Mouse (Mus musculus): ENCODE data around the gene Nudt15. TPM values are rescaled to one million over a fixed set of nuclear protein-coding genes. Genes with fewer than 3 reads are reported as not detected.

Gene Nudt15
- polyA plus RNA-seq, 1 experiment = 1.7 TPM

DNA sequence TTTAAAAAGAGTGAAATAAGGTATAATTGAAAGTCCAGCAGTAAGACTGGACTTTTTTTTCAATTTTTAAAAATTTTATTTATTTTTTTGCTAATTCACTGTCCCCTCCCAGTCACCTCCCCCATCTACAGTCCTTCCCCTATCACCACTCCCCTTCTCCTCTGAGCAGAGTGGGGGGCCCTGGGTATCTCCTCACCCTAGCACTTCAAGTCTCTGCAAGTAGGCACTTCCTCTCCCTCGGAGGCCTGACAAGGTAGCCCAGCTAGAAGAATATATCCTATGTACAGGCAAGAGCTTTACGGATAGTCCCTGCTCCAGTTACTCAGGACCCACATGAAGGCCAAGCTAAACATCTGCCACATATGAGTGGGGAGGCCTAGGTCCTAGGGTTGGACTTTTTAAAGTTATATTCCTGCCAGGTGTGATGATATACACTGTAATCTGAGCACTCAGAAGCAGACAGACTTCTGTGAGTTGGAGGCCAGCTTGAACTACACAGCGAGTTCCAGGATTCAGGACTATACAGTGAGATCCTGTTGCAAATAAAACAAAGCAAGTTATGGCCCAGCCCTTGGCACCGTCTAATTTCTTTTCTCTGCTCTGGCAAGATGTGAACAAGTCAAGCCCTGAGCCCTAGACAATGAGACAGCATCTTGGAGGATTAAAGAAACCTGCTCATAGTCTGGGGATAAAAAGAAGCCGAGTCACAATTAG, 64.4 kb downstream of the Nudt15 start:
- TF ChIP-seq POLR2A (IDR thresholded peaks at IDR 0.05; ENCODE audit: control insufficient read depth, low read depth, low read length) (no peak), CTCF (IDR thresholded peaks at IDR 0.05; ENCODE audit: control insufficient read depth, insufficient read depth, insufficient replicate concordance, low read depth, low read length) (no peak)
- Histone ChIP-seq H3K27me3 (ENCODE audit: control insufficient read depth, insufficient read depth, low read length) (no peaks in the 10 kb centered on the region), H3K4me3 (ENCODE audit: control insufficient read depth, low read depth, low read length) (no peak overlapping the region), H3K4me1 (ENCODE audit: control insufficient read depth, insufficient read depth, low read length) (no peaks in the 10 kb centered on the region), H3K36me3 (ENCODE audit: control insufficient read depth, insufficient read depth, low read length) (no peaks in the 10 kb centered on the region), H3K27ac (ENCODE audit: control insufficient read depth, insufficient read depth, low read depth, low read length) (no peak overlapping the region)

DNA sequence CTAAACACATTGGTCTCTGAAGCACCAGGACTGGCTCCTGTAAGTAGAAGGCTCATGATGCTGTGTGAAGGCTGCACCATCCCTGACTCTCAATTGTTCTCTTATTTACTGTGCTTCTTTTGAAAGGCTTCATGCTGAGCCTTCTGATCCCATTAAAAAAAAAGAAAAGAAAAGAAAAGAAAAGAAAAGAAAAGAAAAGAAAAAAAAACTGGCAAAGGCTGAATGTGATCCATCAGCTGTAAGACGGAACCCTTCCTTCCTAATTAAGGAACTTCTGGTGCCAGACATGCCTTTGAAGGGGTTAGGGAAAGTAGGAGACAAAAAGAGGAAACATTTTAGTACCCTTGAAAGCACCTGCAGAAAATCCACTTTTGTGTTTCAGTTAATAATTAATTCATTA, 68.3 kb downstream of the Nudt15 start:
- TF ChIP-seq CTCF (IDR thresholded peaks at IDR 0.05; ENCODE audit: control insufficient read depth, insufficient read depth, insufficient replicate concordance, low read depth, low read length) (no peak), POLR2A (IDR thresholded peaks at IDR 0.05; ENCODE audit: control insufficient read depth, low read depth, low read length) (no peak)
- Histone ChIP-seq H3K27me3 (ENCODE audit: control insufficient read depth, insufficient read depth, low read length) (no peaks in the 10 kb centered on the region), H3K4me3 (ENCODE audit: control insufficient read depth, low read depth, low read length) (no peak overlapping the region), H3K27ac (ENCODE audit: control insufficient read depth, insufficient read depth, low read depth, low read length) (no peak overlapping the region), H3K4me1 (ENCODE audit: control insufficient read depth, insufficient read depth, low read length) (no peaks in the 10 kb centered on the region), H3K36me3 (ENCODE audit: control insufficient read depth, insufficient read depth, low read length) (no peaks in the 10 kb centered on the region)

DNA sequence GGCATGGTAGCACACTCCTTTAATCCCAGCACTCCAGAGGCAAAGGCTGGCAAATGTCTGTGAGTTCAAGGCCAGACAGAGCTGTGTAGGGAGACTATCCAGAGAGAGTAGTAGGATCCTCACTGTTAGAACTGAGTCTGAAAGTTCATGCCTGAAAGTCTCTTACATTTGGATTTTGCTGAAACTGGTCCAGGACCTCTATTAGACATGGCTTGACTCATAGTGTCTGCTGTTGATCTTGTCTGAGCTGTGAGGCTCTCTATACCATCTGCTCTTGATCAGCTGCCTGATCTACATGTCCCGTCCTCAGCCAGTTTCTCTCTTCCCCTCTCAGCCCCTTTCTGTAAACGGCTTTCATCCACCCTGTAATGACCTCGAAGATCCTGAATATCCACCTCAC, 69.7 kb downstream of the Nudt15 start:
- H3K4me1 ChIP-seq (ENCODE audit: control insufficient read depth, insufficient read depth, low read length) = no peaks in the 10 kb centered on the region
- no peaks in the 10 kb centered on the region for H3K36me3 ChIP-seq (ENCODE audit: control insufficient read depth, insufficient read depth, low read length)
- H3K27ac ChIP-seq (ENCODE audit: control insufficient read depth, insufficient read depth, low read depth, low read length) = no peak overlapping the region

DNA sequence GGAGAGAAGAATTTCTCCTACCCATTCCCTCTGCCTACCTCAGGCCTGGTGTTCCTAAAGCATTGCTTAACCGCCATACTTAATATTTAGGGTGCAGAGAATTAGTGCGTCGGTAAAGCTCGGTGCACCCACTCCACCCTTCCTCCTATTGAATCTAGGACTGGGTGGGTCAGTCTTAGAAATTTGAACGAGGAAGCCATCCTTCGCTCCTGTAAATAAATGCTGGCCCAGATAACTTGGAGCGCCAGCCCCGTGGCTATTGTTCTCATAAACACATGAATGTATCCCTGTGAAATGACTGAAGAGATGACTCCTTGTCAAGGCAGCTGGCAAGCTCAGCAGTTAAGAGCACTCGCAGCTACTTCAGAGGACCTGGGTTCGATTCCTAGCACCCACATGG, 71.0 kb downstream of the Nudt15 start:
- no peaks in the 10 kb centered on the region for H3K36me3 ChIP-seq (ENCODE audit: control insufficient read depth, insufficient read depth, low read length)
- no peaks in the 10 kb centered on the region for H3K4me1 ChIP-seq (ENCODE audit: control insufficient read depth, insufficient read depth, low read length)
- no peak overlapping the region for H3K27ac ChIP-seq (ENCODE audit: control insufficient read depth, insufficient read depth, low read depth, low read length)

More for the DNA sequence above, 69.7 kb downstream of the Nudt15 start:
- no peaks in the 10 kb centered on the region for H3K27me3 ChIP-seq (ENCODE audit: control insufficient read depth, insufficient read depth, low read length)
- TF ChIP-seq CTCF (IDR thresholded peaks at IDR 0.05; ENCODE audit: control insufficient read depth, insufficient read depth, insufficient replicate concordance, low read depth, low read length) (no peak), POLR2A (IDR thresholded peaks at IDR 0.05; ENCODE audit: control insufficient read depth, low read depth, low read length) (no peak)
- H3K4me3 ChIP-seq (ENCODE audit: control insufficient read depth, low read depth, low read length) = no peak overlapping the region

DNA sequence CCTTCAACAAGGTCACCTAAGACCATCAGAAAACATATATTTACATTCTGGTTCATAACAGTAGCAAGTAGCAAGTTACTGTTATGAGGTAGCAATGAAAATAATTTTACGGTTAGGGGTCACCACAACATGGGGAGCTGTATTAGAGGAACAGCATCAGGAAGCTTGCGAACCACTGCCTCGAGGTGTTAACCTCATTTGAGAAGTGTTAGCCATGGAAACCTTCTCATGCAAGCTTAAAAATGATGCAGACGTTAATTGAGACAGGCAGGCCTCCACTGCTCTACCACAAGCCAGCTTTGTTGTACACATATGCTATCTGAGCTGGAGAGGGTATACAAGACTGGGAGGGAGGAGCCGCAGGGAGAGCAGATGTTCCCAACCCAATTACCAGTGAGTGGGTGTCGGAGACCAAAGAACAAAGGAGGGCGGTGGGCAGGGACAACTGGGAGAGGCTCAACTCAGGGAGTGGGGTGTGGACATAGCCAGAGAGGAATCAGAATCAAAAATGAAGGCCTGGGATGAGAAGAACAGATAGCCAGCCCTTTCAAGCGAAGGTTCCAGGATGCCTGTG, 71.6 kb downstream of the Nudt15 start:
- H3K27ac ChIP-seq (ENCODE audit: control insufficient read depth, insufficient read depth, low read depth, low read length) = no peak overlapping the region
- TF ChIP-seq POLR2A (IDR thresholded peaks at IDR 0.05; ENCODE audit: control insufficient read depth, low read depth, low read length) (no peak), CTCF (IDR thresholded peaks at IDR 0.05; ENCODE audit: control insufficient read depth, insufficient read depth, insufficient replicate concordance, low read depth, low read length) (no peak)
- no peaks in the 10 kb centered on the region for H3K4me1 ChIP-seq (ENCODE audit: control insufficient read depth, insufficient read depth, low read length)
- H3K36me3 ChIP-seq (ENCODE audit: control insufficient read depth, insufficient read depth, low read length) = no peaks in the 10 kb centered on the region
- no peaks in the 10 kb centered on the region for H3K27me3 ChIP-seq (ENCODE audit: control insufficient read depth, insufficient read depth, low read length)
- no peak overlapping the region for H3K4me3 ChIP-seq (ENCODE audit: control insufficient read depth, low read depth, low read length)

More for the DNA sequence above, 71.0 kb downstream of the Nudt15 start:
- H3K27me3 ChIP-seq (ENCODE audit: control insufficient read depth, insufficient read depth, low read length) = no peaks in the 10 kb centered on the region
- no peak for TF ChIP-seq CTCF (IDR thresholded peaks at IDR 0.05; ENCODE audit: control insufficient read depth, insufficient read depth, insufficient replicate concordance, low read depth, low read length)
- TF ChIP-seq POLR2A (IDR thresholded peaks at IDR 0.05; ENCODE audit: control insufficient read depth, low read depth, low read length) = no peak
- no peak overlapping the region for H3K4me3 ChIP-seq (ENCODE audit: control insufficient read depth, low read depth, low read length)

DNA sequence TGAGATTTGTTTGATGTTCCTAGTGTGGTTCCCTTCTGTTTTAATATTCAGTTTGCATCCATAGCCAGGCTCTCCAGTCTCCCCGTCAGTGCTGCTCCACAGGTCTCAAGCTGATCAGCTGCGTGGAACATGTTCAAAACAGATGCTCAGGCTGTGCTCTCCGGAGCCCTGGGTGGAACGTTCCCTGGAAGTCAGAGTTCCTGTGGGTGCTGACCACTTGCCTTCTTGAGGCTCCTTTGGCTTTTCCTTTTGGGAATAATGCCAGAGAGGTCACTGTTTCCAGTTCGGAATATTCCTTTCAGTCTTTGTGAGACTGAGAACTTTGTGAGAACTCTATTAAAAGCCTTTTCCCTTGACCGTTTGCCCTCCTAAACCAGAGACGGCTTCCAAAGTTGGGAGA, 72.5 kb downstream of the Nudt15 start:
- no peak overlapping the region for H3K27ac ChIP-seq (ENCODE audit: control insufficient read depth, insufficient read depth, low read depth, low read length)
- H3K36me3 ChIP-seq (ENCODE audit: control insufficient read depth, insufficient read depth, low read length) = no peaks in the 10 kb centered on the region

DNA sequence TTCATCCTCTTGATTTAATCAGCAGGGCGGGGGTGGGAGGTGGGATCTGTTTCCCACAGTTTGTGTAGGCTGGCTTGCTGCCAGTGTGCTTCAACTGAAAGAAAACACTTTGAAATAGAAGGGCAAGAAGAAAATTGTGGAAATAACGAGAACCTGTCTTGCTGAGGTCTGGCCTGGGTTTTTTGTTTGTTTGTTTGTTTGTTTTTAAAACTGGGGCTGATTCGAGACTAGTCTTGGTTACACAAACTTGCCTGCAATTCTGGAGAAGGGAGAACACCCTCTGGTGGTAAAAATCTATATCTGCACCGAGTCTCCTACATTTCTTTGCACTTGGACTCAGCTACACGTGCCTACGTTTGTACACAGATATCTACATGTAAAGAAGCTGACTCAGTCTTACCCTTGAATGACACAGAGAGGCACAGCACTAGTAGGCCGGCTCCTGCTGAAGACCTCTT, 73.4 kb downstream of the Nudt15 start:
- Histone ChIP-seq H3K4me1 (ENCODE audit: control insufficient read depth, insufficient read depth, low read length) (no peaks in the 10 kb centered on the region), H3K36me3 (ENCODE audit: control insufficient read depth, insufficient read depth, low read length) (no peaks in the 10 kb centered on the region), H3K27me3 (ENCODE audit: control insufficient read depth, insufficient read depth, low read length) (no peaks in the 10 kb centered on the region), H3K27ac (ENCODE audit: control insufficient read depth, insufficient read depth, low read depth, low read length) (no peak overlapping the region), H3K4me3 (ENCODE audit: control insufficient read depth, low read depth, low read length) (no peak overlapping the region)
- TF ChIP-seq CTCF (IDR thresholded peaks at IDR 0.05; ENCODE audit: control insufficient read depth, insufficient read depth, insufficient replicate concordance, low read depth, low read length) = no peak
- TF ChIP-seq POLR2A (IDR thresholded peaks at IDR 0.05; ENCODE audit: control insufficient read depth, low read depth, low read length) = no peak

More for the DNA sequence above, 72.5 kb downstream of the Nudt15 start:
- H3K4me3 ChIP-seq (ENCODE audit: control insufficient read depth, low read depth, low read length) = no peak overlapping the region
- no peaks in the 10 kb centered on the region for H3K27me3 ChIP-seq (ENCODE audit: control insufficient read depth, insufficient read depth, low read length)
- no peaks in the 10 kb centered on the region for H3K4me1 ChIP-seq (ENCODE audit: control insufficient read depth, insufficient read depth, low read length)
- TF ChIP-seq POLR2A (IDR thresholded peaks at IDR 0.05; ENCODE audit: control insufficient read depth, low read depth, low read length) (no peak), CTCF (IDR thresholded peaks at IDR 0.05; ENCODE audit: control insufficient read depth, insufficient read depth, insufficient replicate concordance, low read depth, low read length) (no peak)

All from testis, adult 2 months (tissue).